Mouse (Mus musculus): Measurements from ENCODE around the gene Lrp4. TPM values are rescaled to one million over a fixed set of nuclear protein-coding genes. Genes with fewer than 3 reads are reported as not detected.

Lrp4 gene
- polyA plus RNA-seq, 1 experiment from 2014 or later = 5.4 TPM

DNA sequence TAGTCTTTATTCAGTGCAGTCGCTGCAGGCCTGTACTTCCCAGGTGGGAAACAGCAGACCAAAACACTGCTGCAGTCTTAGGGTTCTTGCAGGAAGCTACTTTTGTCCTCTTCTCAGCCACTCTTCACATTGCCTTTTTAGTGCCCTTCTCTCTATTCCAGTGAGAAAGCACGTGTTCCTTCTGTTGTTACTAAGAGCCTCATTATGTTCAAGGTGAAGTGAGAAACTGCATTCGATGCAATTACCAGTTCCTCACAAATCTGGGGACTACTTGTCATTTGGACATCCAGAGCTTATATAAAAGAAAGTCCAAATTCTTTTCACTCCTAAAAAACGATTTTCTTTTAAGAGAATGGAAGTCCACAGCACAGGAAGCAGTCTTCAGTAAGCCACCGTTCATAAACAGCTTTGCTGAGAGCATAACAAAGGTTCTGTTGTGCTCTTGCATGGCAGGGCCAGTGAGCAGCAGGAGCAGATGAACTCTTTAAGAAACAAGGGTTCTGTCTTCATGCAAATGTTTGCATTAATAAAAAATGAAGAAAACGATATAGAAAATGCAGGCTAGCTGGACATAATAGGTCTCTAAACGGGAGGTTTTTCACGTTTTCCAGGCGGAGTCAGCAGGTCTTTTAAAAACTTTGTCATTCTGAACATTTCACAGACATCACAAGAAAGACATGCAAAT is 27.3 kb upstream of the Lrp4 start:
- Histone ChIP-seq H3K27me3 (ENCODE audit: control insufficient read depth, insufficient read depth, low read length) (no peaks in the 10 kb centered on the region), H3K9me3 (replicated peaks; ENCODE audit: control insufficient read depth, low read length) (no peaks in the 10 kb centered on the region), H3K9ac (ENCODE audit: low read length) (no peak overlapping the region), H3K4me3 (replicated peaks; ENCODE audit: low read length) (no peak overlapping the region), H3K36me3 (ENCODE audit: control insufficient read depth, insufficient read depth, low read length) (no peaks in the 10 kb centered on the region), H3K4me1 (ENCODE audit: control insufficient read depth, insufficient read depth, low read length) (peaks cover 10% of the 10 kb centered on the region; the same call in 1 of the 2 replicates), H3K4me2 (ENCODE audit: low read depth, low read length) (no peak overlapping the region), H3K27ac (ENCODE audit: low read length) (no peak overlapping the region; the same call in 1 of the 2 replicates)
- WGBS = 25% methylated on average over 9 of the region's 9 CpGs
- ATAC-seq (ENCODE audit: insufficient read depth, low FRiP score) = no peak

DNA sequence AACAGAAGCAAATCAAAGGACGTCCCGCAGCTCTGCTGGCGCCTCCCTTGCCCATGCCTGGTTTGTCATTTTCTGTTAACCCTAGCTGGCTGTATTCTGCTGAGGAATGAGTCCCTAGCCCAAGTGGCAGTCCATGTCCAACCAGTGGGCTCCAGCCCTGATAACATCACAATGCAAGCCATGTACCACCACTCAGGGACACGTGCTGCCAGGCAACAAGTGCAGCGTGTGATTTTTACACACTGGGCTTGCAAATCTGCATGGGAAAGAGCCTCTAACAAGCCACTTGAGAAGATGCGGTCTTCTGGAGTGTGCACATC is 26.8 kb upstream of the Lrp4 start:
- 42% methylated on average over 6 of the region's 6 CpGs for WGBS
- H3K27ac ChIP-seq (ENCODE audit: low read length) = no peak overlapping the region; the same call in 1 of the 2 replicates

DNA sequence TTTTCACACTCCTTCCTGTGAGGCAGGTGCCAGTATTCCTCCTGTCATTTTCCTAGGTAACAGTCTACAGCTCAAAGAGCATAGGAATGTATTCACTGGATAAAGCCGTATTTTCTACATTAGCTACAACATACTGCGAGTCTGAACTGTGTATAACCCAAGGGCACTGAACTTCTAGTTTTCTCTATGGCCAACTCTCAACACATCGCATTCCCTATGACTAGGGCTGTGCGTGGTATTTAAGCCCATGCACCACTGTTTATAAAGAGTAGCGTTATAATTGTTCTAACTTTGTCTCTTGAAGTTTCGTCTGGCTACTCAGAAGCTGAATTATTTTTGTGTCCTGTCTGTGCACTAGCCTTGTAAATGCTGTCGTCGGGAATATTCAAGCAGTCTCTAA is 20.6 kb upstream of the Lrp4 start:
- 79% methylated on average over 8 of the region's 8 CpGs for WGBS
- H3K9me3 ChIP-seq (replicated peaks; ENCODE audit: control insufficient read depth, low read length) = no peaks in the 10 kb centered on the region

More for the DNA sequence above, 26.8 kb upstream of the Lrp4 start:
- Histone ChIP-seq H3K36me3 (ENCODE audit: control insufficient read depth, insufficient read depth, low read length) (no peaks in the 10 kb centered on the region), H3K4me2 (ENCODE audit: low read depth, low read length) (no peak overlapping the region), H3K4me3 (replicated peaks; ENCODE audit: low read length) (no peak overlapping the region), H3K27me3 (ENCODE audit: control insufficient read depth, insufficient read depth, low read length) (no peaks in the 10 kb centered on the region), H3K9me3 (replicated peaks; ENCODE audit: control insufficient read depth, low read length) (no peaks in the 10 kb centered on the region), H3K4me1 (ENCODE audit: control insufficient read depth, insufficient read depth, low read length) (peaks cover 10% of the 10 kb centered on the region; the same call in 1 of the 2 replicates), H3K9ac (ENCODE audit: low read length) (no peak overlapping the region)
- ATAC-seq (ENCODE audit: insufficient read depth, low FRiP score) = no peak

DNA sequence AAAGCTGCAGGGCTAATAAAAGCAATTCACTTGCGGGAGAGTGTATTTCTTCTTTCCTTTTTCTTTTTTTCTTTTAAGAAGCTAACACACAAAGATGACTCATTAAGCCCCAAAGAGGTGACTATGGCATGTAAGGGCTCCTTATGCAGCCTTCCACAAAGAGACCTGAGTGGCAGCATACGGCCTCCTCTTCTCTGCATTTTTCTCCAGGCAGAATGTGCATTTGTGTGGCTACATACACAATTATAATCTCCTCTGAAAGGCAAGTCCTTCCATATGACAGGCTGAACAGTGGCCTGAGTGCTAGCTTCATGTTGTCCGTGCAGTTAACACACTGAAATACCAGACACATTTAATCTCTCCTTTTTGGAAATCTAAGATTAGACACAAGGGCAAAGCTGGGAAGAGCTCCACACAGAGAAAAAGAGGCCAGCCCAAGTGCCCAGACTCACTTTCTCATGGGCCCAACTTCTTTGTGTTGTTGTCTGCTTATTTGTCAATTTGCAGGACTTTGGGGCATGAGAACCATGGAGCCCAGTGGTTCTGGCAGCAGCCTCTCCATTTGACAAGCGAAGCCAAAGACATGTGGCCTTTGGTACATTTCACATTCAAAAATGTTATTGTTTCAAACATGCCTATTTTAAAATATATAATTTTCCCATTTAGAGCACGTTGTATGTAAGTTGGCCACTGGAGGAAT is 20.0 kb upstream of the Lrp4 start:
- Histone ChIP-seq H3K27ac (ENCODE audit: low read length) (no peak overlapping the region), H3K36me3 (ENCODE audit: control insufficient read depth, insufficient read depth, low read length) (no peaks in the 10 kb centered on the region)
- 78% methylated on average over 5 of the region's 5 CpGs for WGBS

More for the DNA sequence above, 20.6 kb upstream of the Lrp4 start:
- ATAC-seq (ENCODE audit: insufficient read depth, low FRiP score) = no peak
- no peak overlapping the region for H3K27ac ChIP-seq (ENCODE audit: low read length)
- H3K4me1 ChIP-seq (ENCODE audit: control insufficient read depth, insufficient read depth, low read length) = 0 out of 2 replicates have a peak, but pooled peaks cover 2% of the 10 kb centered on the region
- no peak overlapping the region for H3K4me2 ChIP-seq (ENCODE audit: low read depth, low read length)
- H3K27me3 ChIP-seq (ENCODE audit: control insufficient read depth, insufficient read depth, low read length) = no peaks in the 10 kb centered on the region
- no peak overlapping the region for H3K4me3 ChIP-seq (replicated peaks; ENCODE audit: low read length)
- H3K9ac ChIP-seq (ENCODE audit: low read length) = no peak overlapping the region
- H3K36me3 ChIP-seq (ENCODE audit: control insufficient read depth, insufficient read depth, low read length) = no peaks in the 10 kb centered on the region

DNA sequence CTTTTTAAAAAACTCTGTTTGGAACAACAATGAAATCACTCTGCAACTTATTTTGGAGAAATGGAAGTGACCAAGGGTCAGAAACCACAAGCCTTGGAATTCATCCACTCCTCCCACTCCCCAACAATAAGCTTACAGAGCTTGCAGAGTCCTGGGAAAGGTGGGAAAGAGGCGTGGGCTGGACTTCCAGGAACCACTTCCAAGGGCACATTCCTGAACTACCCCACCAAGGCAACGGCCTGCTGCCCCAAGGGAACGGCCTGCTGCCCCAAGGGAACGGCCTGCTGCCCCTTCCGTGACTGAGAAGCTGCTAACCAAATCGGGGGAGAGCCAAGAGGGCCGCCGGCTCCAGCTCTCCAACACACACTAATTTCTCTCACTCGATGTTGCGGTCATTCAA is 18.0 kb upstream of the Lrp4 start:
- Histone ChIP-seq H3K9ac (ENCODE audit: low read length) (no peak overlapping the region), H3K27ac (ENCODE audit: low read length) (no peak overlapping the region), H3K4me1 (ENCODE audit: control insufficient read depth, insufficient read depth, low read length) (peaks cover 7% of the 10 kb centered on the region; the same call in 1 of the 2 replicates), H3K9me3 (replicated peaks; ENCODE audit: control insufficient read depth, low read length) (no peaks in the 10 kb centered on the region), H3K4me2 (ENCODE audit: low read depth, low read length) (no peak overlapping the region), H3K36me3 (ENCODE audit: control insufficient read depth, insufficient read depth, low read length) (no peaks in the 10 kb centered on the region), H3K27me3 (ENCODE audit: control insufficient read depth, insufficient read depth, low read length) (no peaks in the 10 kb centered on the region), H3K4me3 (replicated peaks; ENCODE audit: low read length) (no peak overlapping the region)
- WGBS = 86% methylated on average over 10 of the region's 10 CpGs
- ATAC-seq (ENCODE audit: insufficient read depth, low FRiP score) = no peak

More for the DNA sequence above, 20.0 kb upstream of the Lrp4 start:
- no peak for ATAC-seq (ENCODE audit: insufficient read depth, low FRiP score)
- H3K9ac ChIP-seq (ENCODE audit: low read length) = no peak overlapping the region
- H3K4me2 ChIP-seq (ENCODE audit: low read depth, low read length) = no peak overlapping the region
- H3K4me1 ChIP-seq (ENCODE audit: control insufficient read depth, insufficient read depth, low read length) = 0 out of 2 replicates have a peak, but pooled peaks cover 2% of the 10 kb centered on the region
- no peaks in the 10 kb centered on the region for H3K9me3 ChIP-seq (replicated peaks; ENCODE audit: control insufficient read depth, low read length)
- H3K4me3 ChIP-seq (replicated peaks; ENCODE audit: low read length) = no peak overlapping the region
- no peaks in the 10 kb centered on the region for H3K27me3 ChIP-seq (ENCODE audit: control insufficient read depth, insufficient read depth, low read length)

DNA sequence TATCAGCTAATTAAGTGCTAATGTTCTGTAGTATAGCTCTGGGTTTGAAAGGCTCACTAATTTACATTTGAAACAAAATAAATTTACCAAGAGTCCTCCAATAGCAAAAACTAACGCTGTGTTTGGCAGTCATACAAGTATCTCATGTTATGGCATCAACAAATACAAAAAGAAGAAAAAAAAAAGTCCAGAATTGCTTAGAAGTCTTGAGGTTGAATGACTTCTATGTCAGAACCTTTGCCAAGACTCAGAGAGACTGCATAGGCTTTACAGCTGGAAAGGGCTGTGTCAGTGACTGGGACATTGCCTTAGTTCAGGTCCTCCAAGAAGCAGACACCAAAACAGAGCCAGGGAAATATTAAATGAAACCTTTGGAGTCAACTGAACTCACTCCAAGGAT is 17.4 kb upstream of the Lrp4 start:
- Histone ChIP-seq H3K4me1 (ENCODE audit: control insufficient read depth, insufficient read depth, low read length) (peaks cover 7% of the 10 kb centered on the region; the same call in 1 of the 2 replicates), H3K9me3 (replicated peaks; ENCODE audit: control insufficient read depth, low read length) (no peaks in the 10 kb centered on the region), H3K27ac (ENCODE audit: low read length) (no peak overlapping the region), H3K4me3 (replicated peaks; ENCODE audit: low read length) (no peak overlapping the region), H3K4me2 (ENCODE audit: low read depth, low read length) (no peak overlapping the region), H3K27me3 (ENCODE audit: control insufficient read depth, insufficient read depth, low read length) (no peaks in the 10 kb centered on the region), H3K36me3 (ENCODE audit: control insufficient read depth, insufficient read depth, low read length) (no peaks in the 10 kb centered on the region), H3K9ac (ENCODE audit: low read length) (no peak overlapping the region)
- 66% methylated on average over 1 of the region's 1 CpGs for WGBS
- ATAC-seq (ENCODE audit: insufficient read depth, low FRiP score) = no peak

DNA sequence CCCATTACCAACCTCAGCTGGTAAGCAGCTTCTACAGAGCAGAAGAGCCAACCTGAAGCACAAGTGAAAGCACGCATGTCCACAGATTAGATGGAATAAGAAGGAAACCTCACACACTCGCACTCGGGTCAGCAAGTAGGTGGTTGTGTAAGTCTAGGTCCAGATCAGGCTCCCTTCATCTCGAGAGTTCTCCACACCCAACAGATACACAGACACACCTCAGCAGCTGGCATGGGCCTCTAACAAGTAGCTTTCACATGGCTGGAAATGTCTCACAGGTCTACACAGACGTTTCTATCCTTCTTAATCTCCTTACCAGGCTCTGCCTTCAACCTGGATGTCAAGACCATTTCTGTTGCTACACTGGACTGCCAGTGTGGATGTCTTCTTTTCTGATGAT is 16.6 kb upstream of the Lrp4 start:
- H3K4me1 ChIP-seq (ENCODE audit: control insufficient read depth, insufficient read depth, low read length) = peaks cover 7% of the 10 kb centered on the region; the same call in 1 of the 2 replicates
- WGBS = 78% methylated on average over 5 of the region's 5 CpGs
- H3K4me2 ChIP-seq (ENCODE audit: low read depth, low read length) = no peak overlapping the region

DNA sequence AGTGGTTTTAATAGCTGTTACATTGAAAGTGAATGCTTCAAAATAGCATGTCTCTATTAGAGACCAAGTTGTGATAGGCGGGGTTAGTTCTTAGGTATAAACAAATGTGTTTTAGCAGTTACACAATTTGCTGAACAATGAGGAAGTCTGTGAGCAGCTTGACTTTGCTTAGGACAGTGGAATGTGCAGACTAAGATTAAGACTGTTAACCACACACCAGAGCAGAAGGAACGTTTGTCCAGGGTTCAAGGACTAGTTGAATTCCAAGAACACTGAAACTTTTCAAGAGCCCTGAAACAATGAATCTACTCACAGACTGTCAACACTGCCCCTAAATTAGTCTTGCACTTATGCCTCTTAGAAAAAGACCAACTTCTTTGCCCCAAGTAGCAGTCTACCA is 15.6 kb upstream of the Lrp4 start:
- Histone ChIP-seq H3K4me2 (ENCODE audit: low read depth, low read length) (no peak overlapping the region), H3K9me3 (replicated peaks; ENCODE audit: control insufficient read depth, low read length) (no peaks in the 10 kb centered on the region), H3K4me3 (replicated peaks; ENCODE audit: low read length) (no peak overlapping the region), H3K27me3 (ENCODE audit: control insufficient read depth, insufficient read depth, low read length) (no peaks in the 10 kb centered on the region), H3K9ac (ENCODE audit: low read length) (no peak overlapping the region), H3K36me3 (ENCODE audit: control insufficient read depth, insufficient read depth, low read length) (no peaks in the 10 kb centered on the region), H3K27ac (ENCODE audit: low read length) (no peak overlapping the region), H3K4me1 (ENCODE audit: control insufficient read depth, insufficient read depth, low read length) (peaks cover 7% of the 10 kb centered on the region; the same call in 1 of the 2 replicates)
- no peak for ATAC-seq (ENCODE audit: insufficient read depth, low FRiP score)
- WGBS = 55% methylated on average over 2 of the region's 2 CpGs

More for the DNA sequence above, 16.6 kb upstream of the Lrp4 start:
- no peaks in the 10 kb centered on the region for H3K9me3 ChIP-seq (replicated peaks; ENCODE audit: control insufficient read depth, low read length)
- ATAC-seq (ENCODE audit: insufficient read depth, low FRiP score) = no peak
- H3K4me3 ChIP-seq (replicated peaks; ENCODE audit: low read length) = no peak overlapping the region
- no peak overlapping the region for H3K9ac ChIP-seq (ENCODE audit: low read length)
- H3K27ac ChIP-seq (ENCODE audit: low read length) = no peak overlapping the region
- H3K27me3 ChIP-seq (ENCODE audit: control insufficient read depth, insufficient read depth, low read length) = no peaks in the 10 kb centered on the region
- no peaks in the 10 kb centered on the region for H3K36me3 ChIP-seq (ENCODE audit: control insufficient read depth, insufficient read depth, low read length)

DNA sequence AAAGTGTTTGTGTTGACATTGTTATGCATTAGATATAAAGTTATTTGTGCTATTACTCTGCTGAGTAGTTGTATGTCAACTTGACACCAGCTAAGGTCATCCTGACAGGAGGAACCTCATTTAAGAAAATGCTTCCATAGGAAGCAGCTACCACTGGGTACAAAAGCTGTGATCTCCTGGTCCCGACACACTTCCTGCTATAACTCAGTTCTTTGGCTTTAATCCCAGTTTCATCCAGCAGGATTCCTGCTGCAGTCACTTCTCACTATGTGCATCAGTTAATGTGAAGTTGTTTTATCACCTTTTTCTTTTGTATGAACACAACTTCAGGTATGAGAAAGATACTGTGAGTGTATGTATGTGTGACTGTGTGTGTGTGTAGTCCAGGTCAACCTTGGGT is 15.1 kb upstream of the Lrp4 start:
- no peak overlapping the region for H3K9ac ChIP-seq (ENCODE audit: low read length)
- H3K4me2 ChIP-seq (ENCODE audit: low read depth, low read length) = no peak overlapping the region
- H3K36me3 ChIP-seq (ENCODE audit: control insufficient read depth, insufficient read depth, low read length) = no peaks in the 10 kb centered on the region
- no peak overlapping the region for H3K4me3 ChIP-seq (replicated peaks; ENCODE audit: low read length)
- no peak for ATAC-seq (ENCODE audit: insufficient read depth, low FRiP score)
- no peaks in the 10 kb centered on the region for H3K9me3 ChIP-seq (replicated peaks; ENCODE audit: control insufficient read depth, low read length)
- peaks cover 7% of the 10 kb centered on the region; the same call in 1 of the 2 replicates for H3K4me1 ChIP-seq (ENCODE audit: control insufficient read depth, insufficient read depth, low read length)
- H3K27ac ChIP-seq (ENCODE audit: low read length) = no peak overlapping the region
- H3K27me3 ChIP-seq (ENCODE audit: control insufficient read depth, insufficient read depth, low read length) = no peaks in the 10 kb centered on the region
- 44% methylated on average over 1 of the region's 1 CpGs for WGBS

All from stomach, embryonic 16.5 days (tissue).